Mouse (Mus musculus): Measurements from ENCODE around the gene Bcam. TPM values are rescaled to one million over a fixed set of nuclear protein-coding genes. Genes with fewer than 3 reads are reported as not detected.
A peak's percentile ranks its signal among the peaks of the same experiment; 100 is the strongest.

Bcam gene
- polyA plus RNA-seq, 1 experiment from 2014 or later = 101 TPM

- WGBS = 18% methylated on average over 6 of the region's 6 CpGs
- Histone ChIP-seq H3K27ac (replicated peaks; ENCODE audit: low read depth, low read length) (peak overlapping the region; percentile 64; the same call in 1 of the 2 replicates), H3K27me3 (replicated peaks; ENCODE audit: control insufficient read depth, insufficient read depth, low read length) (no peaks in the 10 kb centered on the region), H3K4me3 (ENCODE audit: low read depth, low read length) (peak overlapping the region; percentile 84; the same call in 1 of the 2 replicates), H3K4me2 (ENCODE audit: low read depth, low read length) (peak overlapping the region; percentile 84), H3K4me1 (ENCODE audit: control insufficient read depth, insufficient read depth, low read length) (peaks cover 14% of the 10 kb centered on the region), H3K36me3 (ENCODE audit: control insufficient read depth, insufficient read depth, low read length) (peaks cover 13% of the 10 kb centered on the region), H3K9ac (ENCODE audit: low read depth, low read length) (peak overlapping the region; percentile 34; the same call in 1 of the 2 replicates), H3K9me3 (ENCODE audit: control insufficient read depth, low read length) (no peaks in the 10 kb centered on the region)
- ATAC-seq (ENCODE audit: low read depth) = no peak
- peak; percentile 41 for DNase-seq (ENCODE audit: low spot score)
Measured at GRCm38 (mm10) chr7:19746426-19747201, 24.2 kb downstream of the Bcam start.

DNA sequence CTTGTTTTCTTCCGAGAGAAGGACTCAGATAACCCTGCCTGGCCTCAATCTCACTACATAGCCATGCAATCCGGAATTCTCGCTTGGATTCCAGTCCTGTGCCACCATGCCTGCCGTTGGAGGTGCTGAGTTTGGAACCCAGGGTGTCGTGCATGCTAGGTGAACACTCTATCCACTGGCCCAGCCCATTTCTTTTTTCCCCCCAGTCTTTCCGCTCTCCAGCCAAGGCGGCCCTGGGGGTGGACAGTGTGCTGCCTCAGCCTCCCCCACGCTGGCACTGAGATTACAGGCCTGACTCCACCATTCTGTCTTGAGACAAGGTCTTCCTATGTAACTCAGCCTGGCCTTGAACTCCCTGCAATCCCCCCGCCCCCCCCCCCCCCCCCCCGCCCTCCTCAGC, 24.8 kb downstream of the Bcam start:
- ATAC-seq (ENCODE audit: low read depth) = no peak
- Histone ChIP-seq H3K36me3 (ENCODE audit: control insufficient read depth, insufficient read depth, low read length) (peaks cover 13% of the 10 kb centered on the region), H3K9me3 (ENCODE audit: control insufficient read depth, low read length) (no peaks in the 10 kb centered on the region), H3K4me3 (ENCODE audit: low read depth, low read length) (no peak overlapping the region), H3K27ac (replicated peaks; ENCODE audit: low read depth, low read length) (no peak overlapping the region), H3K4me1 (ENCODE audit: control insufficient read depth, insufficient read depth, low read length) (peaks cover 14% of the 10 kb centered on the region), H3K27me3 (replicated peaks; ENCODE audit: control insufficient read depth, insufficient read depth, low read length) (no peaks in the 10 kb centered on the region), H3K9ac (ENCODE audit: low read depth, low read length) (no peak overlapping the region), H3K4me2 (ENCODE audit: low read depth, low read length) (no peak overlapping the region)
- WGBS = 85% methylated on average over 8 of the region's 10 CpGs
- no peak for DNase-seq (ENCODE audit: low spot score)

- Histone ChIP-seq H3K9ac (ENCODE audit: low read depth, low read length) (no peak overlapping the region), H3K36me3 (ENCODE audit: control insufficient read depth, insufficient read depth, low read length) (peaks cover 21% of the 10 kb centered on the region), H3K4me2 (ENCODE audit: low read depth, low read length) (no peak overlapping the region), H3K27me3 (replicated peaks; ENCODE audit: control insufficient read depth, insufficient read depth, low read length) (no peaks in the 10 kb centered on the region), H3K4me3 (ENCODE audit: low read depth, low read length) (no peak overlapping the region), H3K4me1 (ENCODE audit: control insufficient read depth, insufficient read depth, low read length) (peaks cover 12% of the 10 kb centered on the region), H3K27ac (replicated peaks; ENCODE audit: low read depth, low read length) (0 out of 2 replicates have a peak overlapping the region, but pooled peaks have one; percentile 28), H3K9me3 (ENCODE audit: control insufficient read depth, low read length) (no peaks in the 10 kb centered on the region)
- 70% methylated on average over 13 of the region's 14 CpGs for WGBS
- ATAC-seq (ENCODE audit: low read depth) = no peak
- peak; percentile 54 for DNase-seq (ENCODE audit: low spot score)
Measured at GRCm38 (mm10) chr7:19744590-19745385, 26.0 kb downstream of the Bcam start.

DNA sequence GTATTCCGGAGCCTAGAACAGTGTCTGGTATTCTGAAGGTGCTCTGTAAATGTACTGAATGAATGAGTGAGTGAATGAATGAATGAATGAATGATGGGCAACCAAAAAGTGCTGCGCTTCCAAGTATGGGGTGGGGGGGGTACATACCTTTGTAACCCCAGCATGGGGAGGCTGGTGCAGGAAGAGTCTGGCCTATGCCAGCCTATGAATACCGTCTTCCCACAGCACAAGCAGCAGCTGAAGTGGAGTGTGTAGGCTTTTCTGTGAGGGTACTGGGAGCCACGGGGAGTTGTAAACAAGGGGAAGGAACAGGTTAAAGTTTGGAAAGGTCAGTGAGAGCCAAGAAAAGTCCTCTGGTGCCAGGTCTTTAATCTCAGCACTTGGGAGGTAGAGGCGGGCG, 27.0 kb downstream of the Bcam start:
- Histone ChIP-seq H3K4me3 (ENCODE audit: low read depth, low read length) (no peak overlapping the region), H3K9ac (ENCODE audit: low read depth, low read length) (no peak overlapping the region), H3K27ac (replicated peaks; ENCODE audit: low read depth, low read length) (no peak overlapping the region), H3K27me3 (replicated peaks; ENCODE audit: control insufficient read depth, insufficient read depth, low read length) (no peaks in the 10 kb centered on the region), H3K9me3 (ENCODE audit: control insufficient read depth, low read length) (no peaks in the 10 kb centered on the region), H3K4me2 (ENCODE audit: low read depth, low read length) (no peak overlapping the region), H3K36me3 (ENCODE audit: control insufficient read depth, insufficient read depth, low read length) (peaks cover 21% of the 10 kb centered on the region), H3K4me1 (ENCODE audit: control insufficient read depth, insufficient read depth, low read length) (peaks cover 12% of the 10 kb centered on the region)
- 83% methylated on average over 6 of the region's 6 CpGs for WGBS
- DNase-seq (ENCODE audit: low spot score) = no peak
- no peak for ATAC-seq (ENCODE audit: low read depth)

- peaks cover 30% of the 10 kb centered on the region for H3K36me3 ChIP-seq (ENCODE audit: control insufficient read depth, insufficient read depth, low read length)
Measured at GRCm38 (mm10) chr7:19742468-19742867, 28.3 kb downstream of the Bcam start.

GRCm38 (mm10) chr7:19741329-19742031, 29.3 kb downstream of the Bcam start:
- WGBS = 8% methylated on average over 7 of the region's 8 CpGs
- Histone ChIP-seq H3K9ac (ENCODE audit: low read depth, low read length) (no peak overlapping the region; the same call in 1 of the 2 replicates), H3K4me1 (ENCODE audit: control insufficient read depth, insufficient read depth, low read length) (peaks cover 7% of the 10 kb centered on the region; the same call in 1 of the 2 replicates), H3K9me3 (ENCODE audit: control insufficient read depth, low read length) (no peaks in the 10 kb centered on the region), H3K27ac (replicated peaks; ENCODE audit: low read depth, low read length) (peak overlapping the region; percentile 70), H3K4me2 (ENCODE audit: low read depth, low read length) (no peak overlapping the region), H3K36me3 (ENCODE audit: control insufficient read depth, insufficient read depth, low read length) (peaks cover 40% of the 10 kb centered on the region), H3K4me3 (ENCODE audit: low read depth, low read length) (no peak overlapping the region), H3K27me3 (replicated peaks; ENCODE audit: control insufficient read depth, insufficient read depth, low read length) (no peaks in the 10 kb centered on the region)
- DNase-seq (ENCODE audit: low spot score) (no peak), ATAC-seq (ENCODE audit: low read depth) (peak; percentile 54)

More at GRCm38 (mm10) chr7:19742468-19742867, 28.3 kb downstream of the Bcam start:
- Histone ChIP-seq H3K4me2 (ENCODE audit: low read depth, low read length) (no peak overlapping the region), H3K27me3 (replicated peaks; ENCODE audit: control insufficient read depth, insufficient read depth, low read length) (no peaks in the 10 kb centered on the region), H3K4me3 (ENCODE audit: low read depth, low read length) (no peak overlapping the region), H3K9me3 (ENCODE audit: control insufficient read depth, low read length) (no peaks in the 10 kb centered on the region), H3K9ac (ENCODE audit: low read depth, low read length) (no peak overlapping the region), H3K4me1 (ENCODE audit: control insufficient read depth, insufficient read depth, low read length) (peaks cover 7% of the 10 kb centered on the region; the same call in 1 of the 2 replicates), H3K27ac (replicated peaks; ENCODE audit: low read depth, low read length) (no peak overlapping the region)
- DNase-seq (ENCODE audit: low spot score) = no peak
- ATAC-seq (ENCODE audit: low read depth) = no peak
- WGBS = 57% methylated on average over 5 of the region's 5 CpGs

DNA sequence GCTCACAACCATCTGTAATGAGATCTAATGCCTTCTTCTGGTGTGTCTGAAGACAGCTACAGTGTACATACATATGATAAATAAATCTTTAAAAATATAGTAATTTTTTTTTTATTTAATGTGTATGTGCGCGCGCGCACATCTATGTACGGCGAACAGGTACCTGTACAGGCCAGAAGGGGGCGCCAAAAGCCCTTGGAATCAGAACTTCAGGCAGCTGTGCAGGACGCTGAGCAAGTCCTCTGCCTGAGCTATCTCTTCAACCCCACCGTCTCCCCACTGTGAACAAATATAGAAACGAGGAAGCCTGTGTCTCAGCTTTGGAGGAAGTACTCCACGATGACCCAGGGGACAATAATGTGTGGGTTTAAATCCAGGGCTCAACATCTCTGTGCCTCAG, 30.5 kb downstream of the Bcam start:
- H3K9ac ChIP-seq (ENCODE audit: low read depth, low read length) = no peak overlapping the region
- no peak overlapping the region for H3K27ac ChIP-seq (replicated peaks; ENCODE audit: low read depth, low read length)
- no peak overlapping the region for H3K4me2 ChIP-seq (ENCODE audit: low read depth, low read length)
- H3K4me3 ChIP-seq (ENCODE audit: low read depth, low read length) = no peak overlapping the region
- H3K4me1 ChIP-seq (ENCODE audit: control insufficient read depth, insufficient read depth, low read length) = peaks cover 7% of the 10 kb centered on the region; the same call in 1 of the 2 replicates
- no peak for DNase-seq (ENCODE audit: low spot score)
- H3K36me3 ChIP-seq (ENCODE audit: control insufficient read depth, insufficient read depth, low read length) = peaks cover 48% of the 10 kb centered on the region
- WGBS = 90% methylated on average over 11 of the region's 11 CpGs
- H3K27me3 ChIP-seq (replicated peaks; ENCODE audit: control insufficient read depth, insufficient read depth, low read length) = no peaks in the 10 kb centered on the region
- ATAC-seq (ENCODE audit: low read depth) = no peak
- H3K9me3 ChIP-seq (ENCODE audit: control insufficient read depth, low read length) = no peaks in the 10 kb centered on the region

DNA sequence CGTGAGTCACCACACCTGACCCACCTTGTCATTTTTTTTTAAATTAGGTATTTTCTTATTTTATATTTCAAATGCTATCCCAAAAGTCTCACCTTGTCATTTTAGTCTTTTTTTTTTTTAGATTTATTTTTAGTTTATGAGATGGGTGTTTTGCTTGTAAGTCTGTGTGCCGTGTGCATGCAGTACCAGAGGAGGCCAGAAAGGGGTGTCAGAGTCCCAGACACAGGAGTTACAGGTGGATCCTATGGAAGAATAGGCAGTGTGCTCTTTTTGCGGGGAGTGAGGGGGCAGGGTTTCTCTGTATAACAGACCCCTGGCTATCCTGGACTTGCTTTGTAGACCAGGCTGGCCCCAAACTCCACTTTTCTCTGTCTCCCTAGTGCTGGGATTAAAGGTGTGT, 32.0 kb downstream of the Bcam start:
- H3K27me3 ChIP-seq (replicated peaks; ENCODE audit: control insufficient read depth, insufficient read depth, low read length) = no peaks in the 10 kb centered on the region
- H3K4me3 ChIP-seq (ENCODE audit: low read depth, low read length) = no peak overlapping the region
- H3K9me3 ChIP-seq (ENCODE audit: control insufficient read depth, low read length) = no peaks in the 10 kb centered on the region
- no peak overlapping the region for H3K27ac ChIP-seq (replicated peaks; ENCODE audit: low read depth, low read length)
- no peak overlapping the region for H3K9ac ChIP-seq (ENCODE audit: low read depth, low read length)
- H3K4me1 ChIP-seq (ENCODE audit: control insufficient read depth, insufficient read depth, low read length) = peaks cover 7% of the 10 kb centered on the region; the same call in 1 of the 2 replicates
- DNase-seq (ENCODE audit: low spot score) (no peak), ATAC-seq (ENCODE audit: low read depth) (no peak)
- 88% methylated on average over 3 of the region's 3 CpGs for WGBS
- H3K36me3 ChIP-seq (ENCODE audit: control insufficient read depth, insufficient read depth, low read length) = peaks cover 61% of the 10 kb centered on the region
- H3K4me2 ChIP-seq (ENCODE audit: low read depth, low read length) = no peak overlapping the region

Data from embryonic facial prominence, embryonic 14.5 days (tissue).